Comparison of ENCODE assay signal across 11 mouse cellular contexts in genomic region chr5:131548932-131549563, GRCm38 (mm10).
A peak's percentile ranks its signal among the peaks of the same experiment; 100 is the strongest.
DNase-seq lines count a peak whose midpoint lies in the region; ATAC-seq and TF ChIP-seq lines count a peak whose summit lies in the region.
"Had no signal": no experiment of that assay in that cellular context is flagged by ENCODE, and none has a peak within 500 bp of the region (broad histone marks: within the 10 kb centered on the region; RNA-seq: fewer than 3 reads in every experiment).

No protein-coding gene starts in this region.

- H3K27me3 ChIP-seq in stomach, embryonic 14.5 days (ENCODE audit: control insufficient read depth, insufficient read depth, low read length) = no peaks in the 10 kb centered on the region
- no peaks in the 10 kb centered on the region for H3K27me3 ChIP-seq in stomach, postnatal 0 days (ENCODE audit: control insufficient read depth, insufficient read depth, low read length)
- H3K27me3 ChIP-seq in midbrain, embryonic 14.5 days (ENCODE audit: control insufficient read depth, insufficient read depth, low read length) = no peaks in the 10 kb centered on the region
- H3K27me3 ChIP-seq: Patski had no signal

- TF ChIP-seq CTCF in stomach, postnatal 0 days (IDR thresholded peaks at IDR 0.05; ENCODE audit: low read depth) = no peak

- no peaks in the 10 kb centered on the region for H3K9me3 ChIP-seq in stomach, embryonic 14.5 days (ENCODE audit: control insufficient read depth, low read depth, low read length)
- no peaks in the 10 kb centered on the region for H3K9me3 ChIP-seq in stomach, postnatal 0 days (ENCODE audit: control insufficient read depth, low read length)
- no peaks in the 10 kb centered on the region for H3K9me3 ChIP-seq in midbrain, embryonic 14.5 days (ENCODE audit: control insufficient read depth, low read length)

- no peak for ATAC-seq in stomach, embryonic 14.5 days (ENCODE audit: insufficient number of reproducible peaks, insufficient read depth, low FRiP score, low read depth)
- ATAC-seq in stomach, postnatal 0 days (ENCODE audit: low FRiP score, low TSS enrichment) = no peak
- ATAC-seq in midbrain, embryonic 14.5 days (ENCODE audit: low FRiP score, low TSS enrichment) = no peak
- ATAC-seq: Patski had no signal

- H3K4me2 ChIP-seq in stomach, embryonic 14.5 days (replicated peaks; ENCODE audit: low read depth, low read length) = peak overlapping the region; percentile 10; the same call in 1 of the 2 replicates
- no peak overlapping the region for H3K4me2 ChIP-seq in stomach, postnatal 0 days (replicated peaks; ENCODE audit: low read depth)
- H3K4me2 ChIP-seq in midbrain, embryonic 14.5 days (ENCODE audit: low read length) = no peak overlapping the region

- no peaks in the 10 kb centered on the region for H3K36me3 ChIP-seq in stomach, embryonic 14.5 days (ENCODE audit: control insufficient read depth, insufficient read depth, low read length)
- no peaks in the 10 kb centered on the region for H3K36me3 ChIP-seq in stomach, postnatal 0 days (ENCODE audit: control insufficient read depth, insufficient read depth, low read length)
- H3K36me3 ChIP-seq in midbrain, embryonic 14.5 days (ENCODE audit: control insufficient read depth, insufficient read depth, low read length) = no peaks in the 10 kb centered on the region

- H3K4me3 ChIP-seq in stomach, embryonic 14.5 days (ENCODE audit: low read depth, low read length) = no peak overlapping the region
- H3K4me3 ChIP-seq in stomach, postnatal 0 days (ENCODE audit: low read depth, low read length) = no peak overlapping the region
- H3K4me3 ChIP-seq in midbrain, embryonic 14.5 days (replicated peaks; ENCODE audit: low read depth, low read length) = no peak overlapping the region

- no peak for TF ChIP-seq EP300 in stomach, postnatal 0 days (optimal IDR thresholded peaks at IDR 0.05)

- no peak overlapping the region for H3K9ac ChIP-seq in stomach, embryonic 14.5 days (replicated peaks; ENCODE audit: low read depth, low read length)
- H3K9ac ChIP-seq in stomach, postnatal 0 days (ENCODE audit: low read length) = no peak overlapping the region
- H3K9ac ChIP-seq in midbrain, embryonic 14.5 days (replicated peaks; ENCODE audit: low read length) = no peak overlapping the region

- peaks cover 8% of the 10 kb centered on the region; the same call in 1 of the 2 replicates for H3K4me1 ChIP-seq in stomach, embryonic 14.5 days (ENCODE audit: control insufficient read depth, insufficient read depth, low read length)
- no peaks in the 10 kb centered on the region for H3K4me1 ChIP-seq in stomach, postnatal 0 days (replicated peaks; ENCODE audit: control insufficient read depth, insufficient read depth)
- peaks cover 16% of the 10 kb centered on the region for H3K4me1 ChIP-seq in midbrain, embryonic 14.5 days (ENCODE audit: control insufficient read depth, insufficient read depth, low read length)

- DNase-seq in gastrocnemius, adult 18-20 months (ENCODE audit: low spot score) = peak; percentile 20
- no peak for DNase-seq in gastrocnemius, postnatal 10 days
- no peak for DNase-seq in stomach, postnatal 0 days (ENCODE audit: low spot score)
- DNase-seq in midbrain, embryonic 14.5 days = peak; percentile 56
- no peak for DNase-seq in ovary, postnatal 10 days (ENCODE audit: low spot score)
- no peak for DNase-seq in cerebellum, adult 8-10 months
- no peak for DNase-seq in left cerebral cortex, postnatal 4 days
- DNase-seq: adrenal gland, postnatal 25 days; cerebellum, postnatal 36 days had no signal

- intact Hi-C loops in left cerebral cortex, postnatal 4 days (cut with DNase I) = no loop called here

- H3K27ac ChIP-seq in stomach, embryonic 14.5 days (ENCODE audit: low read length) = no peak overlapping the region
- H3K27ac ChIP-seq in stomach, postnatal 0 days (replicated peaks) = no peak overlapping the region
- H3K27ac ChIP-seq in midbrain, embryonic 14.5 days (replicated peaks; ENCODE audit: low read depth, low read length) = peak overlapping the region; percentile 45; the same call in 1 of the 2 replicates

- WGBS in stomach, embryonic 14.5 days = 12% methylated on average over 17 of the region's 17 CpGs
- 25% methylated on average over 17 of the region's 17 CpGs for WGBS in stomach, postnatal 0 days
- 39% methylated on average over 17 of the region's 17 CpGs for WGBS in midbrain, embryonic 14.5 days

Comparison
In these comparisons a context has a peak if more than half of its experiments do, and no peak if none do; other contexts are left out.
1. DNase-seq: peak in gastrocnemius, adult 18-20 months (single experiment) and midbrain, embryonic 14.5 days (single experiment); none in gastrocnemius, postnatal 10 days (single experiment), stomach, postnatal 0 days (single experiment), ovary, postnatal 10 days (single experiment), cerebellum, adult 8-10 months (single experiment) and left cerebral cortex, postnatal 4 days (single experiment).